Mouse (Mus musculus) cerebellum, adult 8-10 months (tissue): ENCODE results near the gene Sft2d1.

ENCODE experiments used
- DNase-seq: peaks from one replicate; pipeline ENCODE4 v3.0.0; 2022

Sft2d1 gene

GRCm38 (mm10) chr17:8367514-8368480 lies 56.9 kb downstream of the Sft2d1 start:
- DNase-seq: peak; percentile 25

GRCm38 (mm10) chr17:8368570-8368969 lies 57.7 kb downstream of the Sft2d1 start:
- DNase-seq: peak; percentile 44

- no peak for DNase-seq
These were observed 58.3 kb downstream of the Sft2d1 start for GRCm38 (mm10) chr17:8369171-8369570.

GRCm38 (mm10) chr17:8370634-8371229 lies 59.8 kb downstream of the Sft2d1 start:
- DNase-seq: no peak

- DNase-seq: peak; percentile 31
These were observed 60.9 kb downstream of the Sft2d1 start for GRCm38 (mm10) chr17:8371834-8372233.

- peak; percentile 77 for DNase-seq
These were observed 61.6 kb downstream of the Sft2d1 start for GRCm38 (mm10) chr17:8372286-8373046.
